Mouse (Mus musculus) testis, adult 2 months (tissue): ENCODE results near the gene Pgam5.

Experiments used
- CTCF ChIP-seq: fragments of 200-500 bp; IDR thresholded peaks from 2 replicates; pipeline ENCODE4 v1.5.1; 2012; ENCODE audit warnings: low read depth, mild to moderate bottlenecking, inconsistent platforms, low read length, moderate library complexity; ENCODE audit not compliant: control insufficient read depth, insufficient read depth, insufficient replicate concordance
- POLR2A ChIP-seq: fragments of 200-500 bp; IDR thresholded peaks from 2 replicates; pipeline ENCODE4 v1.6.1; 2012; ENCODE audit warnings: low read depth, mild to moderate bottlenecking, inconsistent platforms, low read length, moderate library complexity; ENCODE audit not compliant: control insufficient read depth

- no peak for TF ChIP-seq CTCF
- TF ChIP-seq POLR2A = no peak
These were observed 37.4 kb downstream of the Pgam5 start for GRCm38 (mm10) chr5:110232346-110232745.
